Mouse (Mus musculus) testis, adult 2 months (tissue): ENCODE measurements at regions not wholly inside any gene's neighbourhood (a gene's known extent, or its start where the extent isn't known, plus 50 kb on each side); places are given as distances from the start of the nearest gene placed in this dataset.

Experiments
- CTCF ChIP-seq: fragments of 200-500 bp; IDR thresholded peaks from 2 replicates; pipeline ENCODE4 v1.5.1; 2012; ENCODE audit warnings: low read depth, mild to moderate bottlenecking, inconsistent platforms, low read length, moderate library complexity; ENCODE audit not compliant: control insufficient read depth, insufficient read depth, insufficient replicate concordance
- POLR2A ChIP-seq: fragments of 200-500 bp; IDR thresholded peaks from 2 replicates; pipeline ENCODE4 v1.6.1; 2012; ENCODE audit warnings: low read depth, mild to moderate bottlenecking, inconsistent platforms, low read length, moderate library complexity; ENCODE audit not compliant: control insufficient read depth

GRCm38 (mm10) chr11:79837076-79837990 is 124.9 kb downstream of the Utp6 start:
- TF ChIP-seq CTCF (no peak), POLR2A (no peak)
